Mouse (Mus musculus): Measurements from ENCODE around the gene Adprh. TPM values are rescaled to one million over a fixed set of nuclear protein-coding genes. Genes with fewer than 3 reads are reported as not detected.
"Not testable (repeated sequence)": the region's sequence is repeated elsewhere in the genome, so short reads cannot be mapped to it uniquely, and the experiment has no call there.

Adprh gene
- 92.3 and 102 TPM in 2 replicates for polyA plus RNA-seq (2015; fragmentation: Nextera tagmentation; extraction: Ambion mirVana)

GRCm38 (mm10) chr16:38452442-38453202 is at the start of gene Adprh:
Gene Adprh, minus strand, starts transcription at chr16:38452703.
- WGBS: under 1% methylated on average over 61 of the region's 61 CpGs
- Histone ChIP-seq H3K36me3 (peaks cover 32% of the 10 kb centered on the region), H3K4me2 (peak within 1 kb of the TSS; percentile 79), H3K27me3 (replicated peaks) (0 out of 2 replicates have a peak, but pooled peaks cover 3% of the 10 kb centered on the region), H3K9ac (peak within 1 kb of the TSS; percentile 97), H3K9me3 (no peaks in the 10 kb centered on the region), H3K4me3 (peak within 1 kb of the TSS; percentile 85), H3K4me1 (peaks cover 19% of the 10 kb centered on the region), H3K27ac (replicated peaks) (peak within 1 kb of the TSS; percentile 92)
- peak; percentile 89 for ATAC-seq (ENCODE audit: extremely low read depth, insufficient number of reproducible peaks, low FRiP score, low TSS enrichment)

- no peak overlapping the region for H3K4me2 ChIP-seq
- H3K9me3 ChIP-seq: no peaks in the 10 kb centered on the region
- WGBS: 82% methylated on average over 7 of the region's 7 CpGs
These were observed 44.2 kb upstream of the Adprh start for GRCm38 (mm10) chr16:38496604-38497140.

GRCm38 (mm10) chr16:38493890-38494289 is 41.4 kb upstream of the Adprh start:
- WGBS: 70% methylated on average over 10 of the region's 10 CpGs
- peaks cover 26% of the 10 kb centered on the region for H3K36me3 ChIP-seq

More at GRCm38 (mm10) chr16:38496604-38497140, 44.2 kb upstream of the Adprh start:
- Histone ChIP-seq H3K4me1 (no peaks in the 10 kb centered on the region), H3K4me3 (no peak overlapping the region), H3K27me3 (replicated peaks) (no peaks in the 10 kb centered on the region), H3K36me3 (peaks cover 49% of the 10 kb centered on the region), H3K9ac (no peak overlapping the region), H3K27ac (replicated peaks) (no peak overlapping the region)
- no peak for ATAC-seq (ENCODE audit: extremely low read depth, insufficient number of reproducible peaks, low FRiP score, low TSS enrichment)

GRCm38 (mm10) chr16:38492551-38492950 is 40.0 kb upstream of the Adprh start:
- Histone ChIP-seq H3K4me1 (no peaks in the 10 kb centered on the region), H3K4me3 (no peak overlapping the region), H3K36me3 (peaks cover 13% of the 10 kb centered on the region), H3K9ac (no peak overlapping the region), H3K9me3 (no peaks in the 10 kb centered on the region), H3K27me3 (replicated peaks) (0 out of 2 replicates have a peak, but pooled peaks cover 3% of the 10 kb centered on the region), H3K27ac (replicated peaks) (no peak overlapping the region), H3K4me2 (no peak overlapping the region)
- no peak for ATAC-seq (ENCODE audit: extremely low read depth, insufficient number of reproducible peaks, low FRiP score, low TSS enrichment)
- 65% methylated on average over 3 of the region's 3 CpGs for WGBS

More at GRCm38 (mm10) chr16:38493890-38494289, 41.4 kb upstream of the Adprh start:
- Histone ChIP-seq H3K9ac (no peak overlapping the region), H3K4me1 (no peaks in the 10 kb centered on the region), H3K27me3 (replicated peaks) (no peaks in the 10 kb centered on the region), H3K9me3 (no peaks in the 10 kb centered on the region), H3K27ac (replicated peaks) (no peak overlapping the region), H3K4me2 (no peak overlapping the region), H3K4me3 (no peak overlapping the region)
- ATAC-seq (ENCODE audit: extremely low read depth, insufficient number of reproducible peaks, low FRiP score, low TSS enrichment): no peak

GRCm38 (mm10) chr16:38483582-38484309 is 31.2 kb upstream of the Adprh start:
- H3K27me3 ChIP-seq (replicated peaks): peaks cover 31% of the 10 kb centered on the region
- H3K36me3 ChIP-seq: no peaks in the 10 kb centered on the region
- no peak overlapping the region for H3K27ac ChIP-seq (replicated peaks)
- 0 out of 2 replicates have a peak, but pooled peaks cover 3% of the 10 kb centered on the region for H3K9me3 ChIP-seq
- peak overlapping the region; percentile 77 for H3K4me2 ChIP-seq
- H3K4me1 ChIP-seq: peaks cover 10% of the 10 kb centered on the region; the same call in 1 of the 2 replicates
- no peak for ATAC-seq (ENCODE audit: extremely low read depth, insufficient number of reproducible peaks, low FRiP score, low TSS enrichment)
- 23% methylated on average over 42 of the region's 42 CpGs for WGBS
- peak overlapping the region; percentile 44 for H3K4me3 ChIP-seq
- peak overlapping the region; percentile 71 for H3K9ac ChIP-seq

- ATAC-seq (ENCODE audit: extremely low read depth, insufficient number of reproducible peaks, low FRiP score, low TSS enrichment): no peak
- H3K4me2 ChIP-seq: peak overlapping the region; percentile 77
- peaks cover 31% of the 10 kb centered on the region for H3K27me3 ChIP-seq (replicated peaks)
- no peaks in the 10 kb centered on the region for H3K36me3 ChIP-seq
- H3K27ac ChIP-seq (replicated peaks): no peak overlapping the region
- H3K9ac ChIP-seq: peak overlapping the region; percentile 71
- 9% methylated on average over 32 of the region's 32 CpGs for WGBS
- H3K4me1 ChIP-seq: peaks cover 10% of the 10 kb centered on the region; the same call in 1 of the 2 replicates
- peak overlapping the region; percentile 44 for H3K4me3 ChIP-seq
- H3K9me3 ChIP-seq: 0 out of 2 replicates have a peak, but pooled peaks cover 3% of the 10 kb centered on the region
These were observed 30.5 kb upstream of the Adprh start for GRCm38 (mm10) chr16:38482780-38483562.

GRCm38 (mm10) chr16:38481327-38481726 is 28.8 kb upstream of the Adprh start:
- Histone ChIP-seq H3K4me1 (peaks cover 18% of the 10 kb centered on the region), H3K4me3 (no peak overlapping the region), H3K27me3 (replicated peaks) (peaks cover 28% of the 10 kb centered on the region), H3K9me3 (0 out of 2 replicates have a peak, but pooled peaks cover 3% of the 10 kb centered on the region), H3K4me2 (no peak overlapping the region), H3K36me3 (no peaks in the 10 kb centered on the region), H3K9ac (no peak overlapping the region), H3K27ac (replicated peaks) (no peak overlapping the region)
- ATAC-seq (ENCODE audit: extremely low read depth, insufficient number of reproducible peaks, low FRiP score, low TSS enrichment): no peak
- WGBS: 71% methylated on average over 4 of the region's 4 CpGs

GRCm38 (mm10) chr16:38478296-38478695 is 25.8 kb upstream of the Adprh start:
- 88% methylated on average over 3 of the region's 3 CpGs for WGBS
- H3K36me3 ChIP-seq: no peaks in the 10 kb centered on the region
- ATAC-seq (ENCODE audit: extremely low read depth, insufficient number of reproducible peaks, low FRiP score, low TSS enrichment): no peak
- 0 out of 2 replicates have a peak, but pooled peaks cover 3% of the 10 kb centered on the region for H3K9me3 ChIP-seq
- H3K27me3 ChIP-seq (replicated peaks): peaks cover 18% of the 10 kb centered on the region
- no peak overlapping the region for H3K4me2 ChIP-seq
- no peak overlapping the region for H3K9ac ChIP-seq
- H3K4me3 ChIP-seq: no peak overlapping the region
- no peak overlapping the region for H3K27ac ChIP-seq (replicated peaks)
- peaks cover 23% of the 10 kb centered on the region for H3K4me1 ChIP-seq

- H3K27me3 ChIP-seq (replicated peaks); H3K9me3 ChIP-seq; H3K36me3 ChIP-seq; ATAC-seq (ENCODE audit: extremely low read depth, insufficient number of reproducible peaks, low FRiP score, low TSS enrichment): not testable (repeated sequence)
- Histone ChIP-seq H3K27ac (replicated peaks) (peak overlapping the region; percentile 92), H3K9ac (peak overlapping the region; percentile 81), H3K4me1 (peaks cover 19% of the 10 kb centered on the region), H3K4me3 (peak overlapping the region; percentile 51), H3K4me2 (peak overlapping the region; percentile 71)
- WGBS: 31% methylated on average over 14 of the region's 14 CpGs
These were observed 24.7 kb upstream of the Adprh start for GRCm38 (mm10) chr16:38477241-38477608.

GRCm38 (mm10) chr16:38476312-38477240 is 24.1 kb upstream of the Adprh start:
- Histone ChIP-seq H3K4me2 (peak overlapping the region; percentile 71), H3K4me1 (peaks cover 19% of the 10 kb centered on the region), H3K27ac (replicated peaks) (peak overlapping the region; percentile 92), H3K9ac (peak overlapping the region; percentile 81), H3K4me3 (peak overlapping the region; percentile 51), H3K36me3 (no peaks in the 10 kb centered on the region), H3K9me3 (no peaks in the 10 kb centered on the region), H3K27me3 (replicated peaks) (0 out of 2 replicates have a peak, but pooled peaks cover 1% of the 10 kb centered on the region)
- 5% methylated on average over 34 of the region's 34 CpGs for WGBS
- no peak; the same call in 1 of the 2 replicates for ATAC-seq (ENCODE audit: extremely low read depth, insufficient number of reproducible peaks, low FRiP score, low TSS enrichment)

Measured in heart, embryonic 13.5 days (tissue).